Mouse (Mus musculus) left cerebral cortex, postnatal 14 days (tissue): ENCODE measurements at regions not wholly inside any gene's neighbourhood (a gene's known extent, or its start where the extent isn't known, plus 50 kb on each side); places are given as distances from the start of the nearest gene placed in this dataset.
"Not testable (repeated sequence)": the region's sequence is repeated elsewhere in the genome, so short reads cannot be mapped to it uniquely, and the experiment has no call there.

Experiments
- DNase-seq, 2 experiments: peaks; one replicate each; pipeline ENCODE4 v3.0.0; 2021 to 2022; ENCODE audit warnings: low spot score in 2 of 2, mixed read lengths in 1 of 2
- intact Hi-C: fragments of 180-260 bp; cut with DNase I; formaldehyde crosslinking; loops from one replicate; pipeline ENCODE4 v1.15.1; 2025

DNA sequence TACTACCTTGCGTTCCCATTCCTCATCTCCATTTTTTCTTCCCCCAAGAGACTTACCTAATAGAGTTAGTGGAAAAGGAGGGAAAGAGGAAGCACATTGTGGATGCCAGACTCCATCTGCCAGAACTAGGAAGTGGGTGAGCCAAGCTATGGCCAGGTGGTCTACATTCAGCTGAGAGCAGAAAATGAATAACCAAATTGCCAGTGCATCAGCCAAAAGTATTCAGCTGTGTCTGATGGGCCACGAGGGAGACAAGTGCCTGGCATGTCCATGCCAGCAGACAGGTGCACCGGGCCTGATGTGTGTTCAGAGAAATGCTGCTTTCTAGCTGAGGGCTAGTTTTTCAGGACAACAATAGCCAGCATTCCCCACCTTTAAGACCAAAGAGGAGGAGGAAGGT lies 126.4 kb downstream of the Tomm20 start:
- intact Hi-C loops: no loop called here
- DNase-seq: no peak

DNA sequence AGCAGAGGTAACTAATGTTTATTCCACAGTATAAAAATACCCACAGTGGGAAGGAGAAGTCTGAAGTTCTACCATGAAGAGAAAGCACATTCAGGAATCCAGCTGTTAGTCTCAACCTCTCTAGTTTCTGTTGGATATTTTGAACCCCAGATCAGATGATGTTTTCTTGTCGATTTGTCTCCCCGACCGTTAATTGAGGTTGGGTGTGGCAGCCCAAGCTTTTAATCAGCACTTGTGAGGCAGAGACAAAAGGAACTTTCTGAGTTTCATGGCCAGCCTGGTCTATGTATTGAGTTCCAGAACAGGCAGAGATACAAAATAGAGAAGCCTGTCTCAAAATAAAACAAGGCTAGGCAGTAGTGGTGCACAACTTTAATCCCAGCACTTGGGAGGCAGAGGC lies 129.5 kb downstream of the Tomm20 start:
- intact Hi-C loops: no loop called here

DNA sequence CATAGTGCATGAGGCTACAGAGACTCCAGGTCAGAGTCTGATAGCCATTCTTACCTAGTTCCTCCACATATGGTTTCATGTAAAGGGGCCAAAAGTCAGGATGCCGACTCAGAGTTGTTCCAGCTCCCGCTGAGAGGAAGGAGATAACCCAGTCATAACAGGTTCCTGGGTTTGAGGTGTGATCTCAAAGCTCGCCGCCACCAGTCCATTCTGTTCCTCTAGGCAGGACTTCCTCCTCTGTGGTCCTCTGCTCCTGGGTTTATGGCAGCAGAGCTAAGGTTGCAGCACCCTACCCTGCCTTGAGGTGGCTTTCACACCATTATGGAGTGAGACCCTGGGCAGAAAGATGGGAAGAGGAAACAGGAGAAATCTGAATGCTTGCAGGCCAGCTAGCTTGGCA lies 131.2 kb downstream of the Tomm20 start:
- DNase-seq: no peak
- intact Hi-C loops: no loop called here

More for the DNA sequence above, 129.5 kb downstream of the Tomm20 start:
- no peak for DNase-seq

DNA sequence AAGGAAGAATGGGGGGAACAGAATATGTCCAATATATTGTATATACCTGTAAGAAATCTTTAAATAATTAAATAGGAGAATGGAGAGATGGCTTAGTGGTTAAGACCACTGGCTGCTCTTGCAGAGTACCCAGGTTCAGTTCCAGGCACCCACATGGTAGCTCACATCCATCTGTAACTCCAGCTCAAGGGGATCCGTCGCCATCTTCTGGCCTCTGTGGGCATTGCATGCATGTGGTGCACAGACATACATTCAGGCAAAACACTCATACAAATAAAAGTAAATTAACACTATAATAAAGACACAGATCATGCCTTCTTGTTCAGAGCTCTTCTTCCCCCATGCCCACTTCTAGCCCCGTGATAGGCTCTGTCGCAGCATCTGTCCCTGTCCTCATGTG lies 132.0 kb downstream of the Tomm20 start:
- DNase-seq: no peak
- intact Hi-C loops: no loop called here

DNA sequence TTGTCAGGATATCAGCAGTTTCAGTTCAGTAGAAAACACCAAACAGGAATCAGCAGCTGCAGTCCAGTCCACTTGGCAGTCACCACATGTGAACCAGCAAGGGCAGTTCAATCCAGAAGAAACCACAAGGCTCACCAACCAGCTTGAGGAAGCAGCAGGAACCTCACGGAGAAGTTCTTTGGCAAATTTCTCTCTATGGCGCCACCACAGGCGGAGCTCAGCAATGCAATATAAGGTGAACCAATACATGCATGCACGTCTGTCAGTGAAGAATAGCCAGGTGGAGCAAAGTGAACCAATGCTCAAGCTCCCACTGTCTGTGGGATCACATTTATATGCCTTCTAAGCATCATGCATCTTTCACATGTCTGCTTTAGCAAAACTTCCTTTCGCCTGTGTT lies 132.9 kb downstream of the Tomm20 start:
- no peak for DNase-seq
- intact Hi-C loops: no loop called here

DNA sequence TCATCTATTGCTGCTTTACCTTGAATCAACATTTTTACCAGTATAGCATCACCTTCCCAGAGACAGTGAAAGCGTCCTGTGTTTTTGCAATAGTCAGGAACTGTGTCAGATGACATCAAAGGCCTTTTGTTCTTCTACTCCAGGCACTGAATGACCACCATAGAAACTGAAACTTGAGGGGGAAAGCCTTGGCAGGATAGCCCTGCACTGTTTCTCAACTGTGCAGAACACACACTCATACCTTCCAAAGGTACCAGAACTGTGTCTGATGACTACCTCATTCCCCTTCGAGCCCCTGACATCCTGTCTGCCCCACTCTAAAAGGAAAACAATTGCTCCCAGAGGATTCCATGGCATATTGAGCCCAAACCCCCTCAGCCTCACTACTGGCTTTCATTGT lies 134.3 kb downstream of the Tomm20 start:
- DNase-seq, intact Hi-C loops: not testable (repeated sequence)

DNA sequence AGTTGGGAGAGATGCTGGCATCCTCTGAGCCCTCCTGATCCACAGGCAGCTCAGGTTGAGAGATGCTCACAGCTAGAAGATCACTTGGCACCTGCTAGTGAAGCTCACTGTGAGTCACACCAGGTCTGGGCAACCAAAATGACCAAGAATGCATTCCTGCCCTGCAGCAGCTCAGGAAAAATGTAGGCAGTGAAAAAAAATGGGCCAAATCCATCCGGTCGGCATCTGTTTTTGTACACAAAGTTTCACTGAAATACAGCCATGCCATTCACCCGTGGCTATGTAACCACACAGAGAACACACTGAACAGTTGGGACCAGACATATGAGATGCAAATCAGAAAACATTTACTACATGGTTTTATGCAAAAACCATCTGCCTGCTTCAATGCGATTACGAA lies 135.1 kb downstream of the Tomm20 start:
- DNase-seq: peak in 1 of 2 experiments; percentile 34
- intact Hi-C loops: no loop called here

DNA sequence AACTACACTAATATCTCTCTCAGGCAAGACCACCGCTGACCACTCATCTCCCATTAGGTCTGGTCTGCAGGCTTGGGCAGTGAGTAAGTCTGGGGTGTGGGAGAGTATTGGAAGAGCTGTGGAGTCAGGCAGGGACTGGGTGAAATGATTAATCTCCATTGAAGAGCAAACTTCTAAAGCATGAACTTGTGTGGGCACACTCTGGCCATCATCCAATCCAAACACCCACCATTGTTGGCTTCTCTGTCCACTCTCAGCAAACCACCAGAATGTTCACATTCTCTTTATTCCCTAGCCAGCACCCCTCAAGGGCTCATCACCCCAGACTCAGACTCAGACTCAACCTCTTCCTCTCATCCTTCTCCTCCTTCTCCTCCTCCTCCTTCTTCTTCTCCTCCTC lies 136.3 kb downstream of the Tomm20 start:
- intact Hi-C loops: no loop called here
- DNase-seq: no peak

DNA sequence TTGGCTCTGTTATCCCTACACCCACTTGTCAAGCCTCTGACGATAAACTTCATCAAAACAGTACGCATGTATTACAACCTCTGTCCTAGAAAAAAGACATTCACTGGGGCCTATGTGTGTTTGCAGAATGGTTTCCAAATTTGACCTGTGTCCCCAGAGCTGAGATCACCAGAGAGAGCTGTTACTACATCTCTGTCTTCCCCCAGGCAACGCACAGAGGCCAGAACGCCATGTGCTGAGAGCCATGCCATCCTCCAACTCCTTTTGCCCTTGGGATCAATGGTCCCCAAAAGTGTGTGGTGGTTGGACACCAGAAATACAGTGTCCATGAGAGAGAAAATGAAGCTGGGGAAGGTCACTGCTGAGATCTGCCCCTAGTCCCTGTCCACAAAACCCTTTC lies 137.1 kb downstream of the Tomm20 start:
- no peak for DNase-seq
- intact Hi-C loops: no loop called here

DNA sequence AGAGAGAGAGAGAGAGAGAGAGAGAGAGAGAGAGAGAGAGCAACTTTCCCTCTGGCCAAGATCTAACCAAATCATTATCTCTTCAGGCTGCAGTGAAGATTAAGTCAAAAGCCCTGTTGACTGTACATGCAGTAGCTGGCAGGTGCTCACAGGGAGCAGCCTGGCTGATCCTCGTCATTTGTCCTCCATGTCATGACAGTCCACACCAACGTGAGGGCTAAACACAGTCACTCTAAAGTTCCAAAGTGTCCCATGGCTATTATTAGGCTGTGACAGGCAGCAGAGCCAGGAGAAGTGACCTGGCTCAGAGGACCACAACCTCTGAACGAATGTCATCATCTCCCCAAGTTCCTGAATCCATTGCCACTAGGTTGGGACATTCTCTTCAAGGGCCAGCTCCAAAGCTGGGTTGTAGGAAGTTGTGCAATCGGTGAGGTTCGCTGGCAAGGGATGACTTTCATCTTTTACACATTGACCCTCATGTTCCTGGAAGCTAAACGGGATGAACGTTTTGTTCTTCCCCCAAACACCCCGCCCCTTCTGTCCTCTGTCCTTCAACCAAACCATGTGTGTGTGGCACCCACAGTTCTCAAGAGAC lies 138.4 kb downstream of the Tomm20 start:
- intact Hi-C loops: no loop called here
- no peak for DNase-seq

DNA sequence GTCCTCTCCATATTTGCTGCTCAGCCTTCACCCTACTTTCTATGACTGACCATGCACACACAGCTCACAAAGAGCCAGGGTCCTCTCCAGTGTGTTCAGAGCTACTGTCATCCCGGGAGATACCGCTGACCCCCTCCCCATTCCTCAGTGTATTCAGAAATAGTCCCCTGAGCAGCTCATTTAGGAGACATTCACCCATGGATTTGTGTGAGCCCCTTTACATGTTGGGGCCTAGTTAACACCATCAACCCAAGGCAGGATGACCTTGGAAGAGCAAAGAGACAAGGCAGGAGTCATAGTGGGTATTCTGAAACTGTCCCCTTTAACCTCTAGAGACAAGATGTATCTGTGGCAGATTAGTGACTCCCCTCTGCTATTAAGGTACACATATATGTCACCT lies 139.1 kb downstream of the Tomm20 start:
- no peak for DNase-seq
- intact Hi-C loops: no loop called here

DNA sequence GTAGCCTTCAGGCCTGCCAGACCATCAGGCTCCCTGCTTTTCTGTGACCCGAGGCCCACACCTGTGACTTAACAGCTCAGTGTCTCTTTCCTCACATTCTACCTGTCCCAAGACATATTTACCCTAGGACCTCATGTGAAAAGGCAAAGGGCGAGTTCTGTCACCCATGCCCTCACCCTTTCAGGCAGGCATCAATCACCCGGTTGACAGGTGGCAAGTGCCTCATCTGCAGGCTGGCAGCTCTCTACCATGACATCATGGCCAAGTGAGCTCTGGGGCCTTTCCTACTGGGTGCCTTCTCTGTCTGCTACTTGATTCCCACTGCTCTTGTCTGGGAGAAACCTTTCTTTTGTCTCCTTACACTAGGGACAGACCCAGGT lies 139.5 kb downstream of the Tomm20 start:
- no peak for DNase-seq
- intact Hi-C loops: no loop called here

DNA sequence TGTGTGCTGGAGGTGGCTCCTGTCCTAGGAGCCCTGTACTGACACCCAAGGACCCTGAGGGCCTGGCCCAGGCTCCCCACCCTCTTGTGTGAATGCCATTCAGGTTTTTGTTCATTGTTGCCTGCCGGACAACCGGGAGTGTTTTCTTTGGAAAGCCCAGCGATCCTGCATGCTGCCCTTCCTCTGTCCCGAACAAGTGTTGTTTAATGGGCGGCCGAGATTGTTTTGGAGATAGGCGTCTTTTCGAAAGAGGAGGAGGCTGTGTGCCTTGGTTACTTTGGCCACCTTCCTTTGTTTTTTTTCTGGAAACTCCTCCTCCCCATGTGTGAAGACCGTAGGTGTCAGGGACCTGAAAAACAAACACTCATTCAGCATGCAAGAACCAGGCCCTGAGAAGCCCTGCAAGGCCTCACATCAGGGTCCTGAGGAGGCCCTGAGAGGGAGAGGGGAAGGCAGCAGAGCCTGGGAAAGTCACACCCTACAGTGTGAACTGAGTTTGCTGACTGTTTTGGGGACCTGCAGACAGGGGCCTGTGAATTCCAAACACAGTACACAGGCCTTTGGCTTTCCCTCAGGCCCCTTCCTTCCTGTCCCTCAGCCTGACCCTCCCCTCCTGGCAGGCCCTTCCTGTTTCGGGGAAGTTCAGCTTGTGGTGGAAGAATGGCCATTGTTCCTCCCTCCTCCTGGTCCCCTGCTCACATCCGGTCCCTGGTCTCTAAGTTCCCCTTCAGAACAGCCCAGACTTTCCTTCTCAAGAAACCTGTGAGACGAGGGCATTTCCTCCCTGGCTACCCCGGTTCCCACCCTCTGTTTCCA lies 140.1 kb downstream of the Tomm20 start:
- DNase-seq: peak; percentile 38
- intact Hi-C loops: no loop called here

DNA sequence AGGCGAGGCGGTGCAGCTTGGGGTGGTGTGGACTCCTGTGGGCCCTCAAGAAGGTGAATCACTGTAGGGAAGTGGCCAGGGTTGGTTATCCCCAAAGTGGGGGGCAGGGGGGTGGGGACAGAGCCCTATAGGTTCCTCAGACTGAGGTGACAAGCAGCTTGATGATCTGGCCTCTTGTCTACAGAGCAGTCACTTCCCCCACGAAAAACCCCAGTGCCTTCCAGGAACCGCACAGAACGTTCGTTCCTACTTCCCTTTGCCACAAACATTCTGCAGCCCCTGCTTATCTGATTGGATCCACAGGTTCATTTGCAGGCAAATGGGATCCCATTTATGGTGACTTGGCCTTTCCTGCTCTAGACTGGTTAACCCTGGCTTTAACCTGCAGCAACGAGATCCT lies 141.5 kb downstream of the Tomm20 start:
- intact Hi-C loops: no loop called here
- no peak for DNase-seq

DNA sequence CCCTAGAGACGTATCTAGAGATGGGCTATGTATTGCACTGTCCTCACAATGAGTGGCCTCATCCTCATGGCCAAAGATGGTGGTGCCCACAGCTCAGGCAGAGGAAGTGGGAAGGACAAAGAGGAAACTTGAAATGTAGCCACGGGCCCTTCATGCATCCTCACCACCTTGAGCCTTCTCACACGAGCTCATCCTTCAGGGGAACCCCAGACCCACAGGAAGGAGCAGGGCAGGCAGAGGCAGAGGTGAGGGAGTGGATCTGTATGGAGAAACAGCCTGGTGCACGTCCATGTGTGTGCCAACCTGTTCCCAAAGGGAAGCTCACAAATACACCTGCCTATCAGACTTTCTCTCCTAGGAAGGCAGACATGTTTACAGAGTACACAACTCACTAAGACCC lies 143.0 kb downstream of the Tomm20 start:
- no peak for DNase-seq
- intact Hi-C loops: no loop called here

DNA sequence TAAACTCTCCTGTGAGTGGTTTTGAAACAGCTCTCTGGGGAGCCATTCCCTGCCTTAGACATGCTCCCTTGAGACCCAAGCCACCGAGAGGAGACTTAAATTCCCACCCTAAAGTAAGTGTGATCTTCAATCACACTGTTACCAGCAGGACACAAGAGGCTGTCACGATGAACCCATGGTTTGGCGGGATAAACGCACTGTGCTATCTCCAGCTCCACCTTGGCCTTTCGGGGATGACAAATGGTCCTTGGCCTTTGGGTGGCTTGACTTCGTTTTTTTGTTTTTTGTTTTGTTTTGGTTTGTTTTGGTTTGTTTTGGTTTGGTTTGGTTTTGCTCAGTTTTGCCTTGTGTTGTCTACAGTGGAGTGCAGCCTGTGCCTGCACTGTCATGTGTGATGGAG lies 144.7 kb downstream of the Tomm20 start:
- no peak for DNase-seq
- intact Hi-C loops: no loop called here

DNA sequence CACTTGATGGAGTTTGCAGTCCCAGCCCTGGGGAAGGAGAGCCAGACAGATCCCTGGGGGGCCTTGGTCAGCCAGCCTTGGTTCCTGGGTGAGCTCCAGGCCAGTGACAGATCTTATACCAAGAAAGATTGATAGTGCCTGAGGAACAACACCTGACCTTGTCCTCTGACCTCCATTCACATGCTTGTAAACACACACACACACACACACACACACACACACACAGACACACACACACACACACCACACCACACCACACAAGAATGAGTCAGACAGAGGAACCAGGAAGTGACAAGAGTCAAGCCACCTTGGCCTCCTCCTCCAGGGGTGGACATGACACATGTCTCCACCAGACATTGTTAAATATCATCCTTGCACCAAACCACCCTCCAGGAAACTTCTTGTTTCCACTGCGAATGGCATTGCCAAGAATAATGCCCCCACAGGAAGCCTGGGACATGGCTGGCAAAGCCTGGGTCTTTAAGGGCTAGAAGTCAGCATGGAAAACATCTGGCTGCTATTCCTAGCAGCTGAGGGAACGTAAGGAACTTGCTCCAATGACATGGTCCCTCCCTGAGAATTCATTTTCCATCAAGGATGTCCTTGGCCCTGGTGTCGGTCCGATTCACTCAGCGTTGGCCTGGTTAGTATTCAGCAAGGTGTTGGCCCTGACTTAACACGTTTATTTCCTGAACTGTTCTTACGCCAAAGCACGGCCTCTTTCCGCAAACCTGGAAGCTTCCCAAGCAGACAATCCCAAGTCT lies 147.9 kb downstream of the Tomm20 start:
- DNase-seq: no peak
- intact Hi-C loops: no loop called here

DNA sequence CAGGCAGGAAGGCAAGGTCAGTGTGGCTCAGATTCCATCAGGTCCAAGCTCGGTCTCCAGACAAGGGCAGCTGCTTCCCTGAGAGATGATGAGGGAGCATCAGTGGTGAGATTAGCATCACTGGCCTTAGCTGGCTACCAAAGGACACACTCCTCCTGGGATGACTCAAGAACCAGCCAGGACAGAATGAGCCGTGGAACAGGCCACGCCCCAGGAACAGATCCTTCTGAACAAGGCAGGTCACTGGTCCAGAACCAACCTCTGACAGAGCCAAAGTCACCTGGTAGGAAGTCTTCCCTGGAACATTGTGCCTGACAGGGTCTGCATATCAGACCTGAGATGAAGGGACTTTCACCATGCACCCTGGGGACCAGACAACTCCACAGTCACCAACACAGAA lies 152.0 kb downstream of the Tomm20 start:
- intact Hi-C loops: no loop called here
- DNase-seq: no peak

DNA sequence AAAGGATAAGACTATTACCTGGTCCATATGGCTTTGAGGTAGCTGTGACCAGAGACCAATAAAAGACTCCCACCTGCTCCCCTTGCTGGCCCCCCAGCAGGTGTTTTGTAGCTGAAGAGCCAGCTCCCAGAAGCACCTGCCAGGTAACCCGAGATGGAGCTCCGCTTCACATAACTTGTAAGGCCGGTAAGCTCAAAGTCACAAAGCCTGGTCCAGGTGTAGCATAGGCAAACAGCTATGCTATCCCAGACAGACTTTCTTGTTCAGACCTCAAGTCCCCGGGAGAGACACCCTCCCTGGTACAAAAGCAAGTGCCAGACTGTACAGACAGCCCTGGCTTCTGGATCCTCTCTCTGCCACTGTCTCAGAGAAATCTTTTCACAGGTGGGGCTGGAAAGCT lies 154.6 kb downstream of the Tomm20 start:
- DNase-seq: no peak
- intact Hi-C loops: no loop called here

DNA sequence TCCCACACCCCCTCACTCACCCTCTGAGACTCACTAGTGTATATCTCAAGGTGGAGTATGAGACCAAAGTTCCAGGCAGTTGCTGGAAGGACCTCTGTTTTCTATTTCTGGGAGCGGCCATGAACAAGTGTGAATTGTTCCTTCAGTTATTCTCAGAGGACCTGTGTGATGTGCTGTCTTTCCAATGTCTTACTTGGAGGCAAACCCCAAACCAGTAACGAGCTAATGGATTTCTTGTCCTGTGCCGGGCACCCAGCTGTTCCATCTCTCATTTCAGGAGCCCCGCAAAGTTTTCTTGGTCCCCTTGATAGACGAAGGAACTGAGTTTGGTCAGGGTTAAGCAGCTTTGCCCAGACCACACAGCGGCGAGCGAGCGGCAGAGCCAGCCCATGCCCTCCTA lies 155.4 kb downstream of the Tomm20 start:
- intact Hi-C loops: no loop called here
- DNase-seq: no peak

DNA sequence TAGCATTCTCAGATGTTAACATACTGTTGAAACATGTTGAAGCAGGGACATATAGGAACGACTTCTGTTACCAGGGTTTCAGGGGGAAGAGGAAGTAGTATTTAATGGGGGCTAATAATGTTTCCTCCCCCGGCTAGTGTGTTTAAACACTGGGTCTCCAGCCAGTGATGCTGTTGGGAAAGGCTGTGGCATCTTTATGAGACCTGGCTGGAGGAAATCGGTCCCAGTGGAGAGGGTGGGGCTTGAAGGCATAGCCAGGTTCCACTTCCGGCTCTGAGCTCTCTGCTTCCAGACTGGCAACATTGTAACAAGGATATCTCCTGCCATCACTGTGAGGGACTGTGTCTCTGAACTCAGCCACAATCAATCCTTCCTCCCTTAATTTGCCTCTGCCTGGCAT lies 156.6 kb downstream of the Tomm20 start:
- DNase-seq: no peak
- intact Hi-C loops: no loop called here
